Mouse (Mus musculus): ENCODE results near the gene Cacnb2.

Gene Cacnb2

DNA sequence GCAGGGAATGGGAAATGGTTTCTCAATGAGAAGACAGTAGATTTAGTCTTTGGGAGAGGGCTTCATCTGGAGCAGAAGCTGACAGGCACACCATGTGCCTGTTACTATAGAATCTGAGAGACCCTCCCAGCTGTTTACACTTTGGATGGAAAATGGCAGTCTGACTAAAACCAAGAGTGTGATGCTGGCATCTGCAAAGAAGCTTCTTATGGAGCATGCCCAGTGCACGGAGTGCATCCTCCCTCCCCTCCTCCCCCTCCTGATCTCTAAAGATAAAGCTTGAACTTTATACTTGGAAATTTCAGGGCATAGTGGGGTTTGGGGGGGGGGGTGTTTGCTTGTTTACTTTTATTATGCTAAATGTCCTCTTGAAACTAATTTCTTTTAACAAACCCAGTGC lies 270.2 kb downstream of the Cacnb2 start:
- no peak for DNase-seq (ENCODE audit: low spot score in 2 of 2)

DNA sequence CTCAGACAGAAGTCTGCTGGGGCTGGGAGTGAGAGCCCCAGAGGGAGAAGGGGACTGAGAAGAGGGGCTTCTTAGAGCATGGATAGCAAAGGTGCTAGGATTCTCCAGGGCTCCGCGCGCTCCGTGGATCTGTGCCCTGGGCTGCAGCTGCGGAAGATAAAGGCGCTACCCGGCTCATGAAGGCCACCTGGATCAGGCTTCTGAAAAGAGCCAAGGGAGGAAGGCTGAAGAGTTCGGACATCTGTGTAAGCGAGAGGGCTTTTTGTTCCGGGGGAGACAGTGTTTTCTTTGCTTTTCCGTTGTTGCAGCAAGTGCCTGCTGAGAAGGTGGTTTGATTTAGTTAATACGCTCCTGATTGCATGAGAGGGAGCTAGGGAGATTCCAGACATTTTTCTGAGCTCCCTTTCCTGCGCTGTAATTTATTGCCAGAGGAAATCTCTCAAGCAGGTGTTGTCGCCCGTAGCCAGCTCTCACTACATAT lies 270.9 kb downstream of the Cacnb2 start:
- no peak for DNase-seq (ENCODE audit: low spot score in 2 of 2)

DNA sequence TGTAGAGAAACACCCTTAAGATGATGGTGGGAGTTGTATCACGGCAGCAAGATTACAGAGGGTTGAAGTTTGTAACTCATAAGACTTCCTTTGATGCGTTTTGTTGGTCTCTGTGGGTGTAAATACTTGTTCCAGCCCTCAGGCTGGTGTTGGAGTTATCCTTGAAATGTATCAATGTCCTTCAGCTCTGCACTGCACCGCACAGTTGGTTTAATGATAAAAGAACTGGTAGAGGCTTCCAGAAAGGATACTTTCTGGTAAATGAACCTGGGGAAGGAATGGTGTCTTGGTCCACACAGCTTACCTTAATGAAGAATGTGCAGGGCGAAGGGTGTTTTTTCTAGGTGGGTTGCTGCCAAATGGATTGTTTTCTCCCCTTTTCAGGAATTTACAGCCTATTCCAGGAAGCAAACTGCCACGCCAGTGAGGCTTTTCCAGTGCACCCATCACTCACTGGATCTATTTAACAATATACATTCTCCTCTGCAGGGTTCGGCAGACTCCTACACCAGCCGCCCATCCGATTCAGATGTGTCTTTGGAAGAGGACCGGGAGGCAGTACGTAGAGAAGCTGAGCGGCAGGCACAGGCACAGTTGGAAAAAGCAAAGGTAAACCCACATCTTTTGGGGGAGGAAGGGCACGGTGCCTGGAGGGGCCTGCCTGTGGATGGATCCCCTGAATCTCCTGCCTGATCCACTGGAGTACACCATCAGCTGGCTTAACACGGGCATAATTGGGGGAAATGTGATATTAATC lies 271.6 kb downstream of the Cacnb2 start:
- no peak for DNase-seq (ENCODE audit: low spot score in 2 of 2)

DNA sequence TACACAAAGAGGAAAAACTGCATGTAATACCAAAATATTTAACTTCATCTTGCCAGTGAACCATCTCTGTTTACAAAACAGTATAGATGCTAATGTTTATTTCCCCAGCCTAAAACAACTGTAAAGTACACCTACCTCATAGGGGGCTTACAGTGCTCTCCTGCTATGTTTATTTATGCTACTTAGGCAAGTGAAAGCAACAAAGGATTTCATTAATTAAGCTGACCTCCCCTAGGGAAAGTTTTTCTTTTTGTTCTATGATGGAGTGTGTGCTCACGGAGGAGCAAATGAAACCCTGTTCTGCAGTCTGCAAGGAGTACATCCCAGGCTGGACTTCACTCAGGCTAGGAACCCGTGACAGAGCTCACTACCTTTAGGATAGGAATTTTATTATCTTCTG lies 272.2 kb downstream of the Cacnb2 start:
- no peak for DNase-seq (ENCODE audit: low spot score in 2 of 2)

DNA sequence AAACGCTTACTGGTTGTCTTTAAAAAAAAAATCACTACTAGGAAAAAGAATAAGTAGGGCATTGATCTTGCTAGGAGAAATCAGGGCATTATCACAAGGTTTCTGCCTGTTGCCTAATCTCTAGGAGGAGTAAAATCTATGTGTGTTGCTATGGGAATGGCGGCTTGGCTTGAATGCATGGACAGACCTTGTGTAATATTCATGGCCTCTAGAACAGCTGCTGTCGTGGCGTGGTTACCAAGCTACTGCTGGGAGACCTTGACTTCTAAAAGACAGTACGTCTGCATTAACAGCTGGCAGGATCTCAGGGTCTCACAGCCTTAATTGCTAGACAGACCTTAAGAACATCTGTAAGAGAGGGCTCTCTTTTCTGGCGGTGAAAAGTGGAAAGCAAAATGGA lies 272.7 kb downstream of the Cacnb2 start:
- DNase-seq (ENCODE audit: low spot score in 2 of 2): no peak

DNA sequence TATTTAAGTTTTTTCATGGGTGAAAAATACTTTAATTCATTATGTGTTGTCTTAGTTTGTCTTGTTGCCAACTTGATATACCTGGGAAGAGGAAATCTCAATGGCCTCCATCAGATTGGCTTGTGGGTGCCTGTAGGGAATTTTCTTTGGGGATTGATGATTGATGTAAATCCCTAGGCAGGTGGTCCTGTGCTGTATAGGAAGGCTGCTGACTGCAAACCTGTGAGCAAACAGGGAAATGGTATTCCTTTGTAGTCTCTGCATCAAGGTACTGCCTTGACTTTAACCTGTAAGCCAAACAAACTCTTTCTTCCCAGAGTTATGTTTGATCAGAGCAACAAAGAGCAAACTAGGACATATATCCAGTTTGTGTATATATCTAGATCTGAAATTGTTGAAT lies 276.1 kb downstream of the Cacnb2 start:
- no peak for DNase-seq (ENCODE audit: low spot score in 2 of 2)

DNA sequence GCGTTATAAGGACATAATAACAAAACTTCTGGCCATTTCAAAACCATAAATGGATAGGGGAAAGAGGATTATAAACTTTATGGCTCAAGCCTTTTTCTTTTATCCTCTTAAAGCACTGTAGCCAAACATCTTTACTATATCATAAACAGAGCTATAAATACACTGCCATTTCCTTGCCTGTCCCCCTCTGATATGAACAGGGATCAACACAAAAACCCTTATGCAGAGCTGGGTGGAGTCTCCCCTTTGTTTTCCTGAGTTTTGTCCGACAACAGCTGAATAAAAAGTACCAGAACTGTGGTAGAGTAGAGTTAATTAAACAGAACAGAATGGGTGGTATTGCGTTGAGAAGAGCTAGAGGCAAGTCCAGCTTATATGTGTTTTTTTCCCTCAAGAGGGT lies 280.6 kb downstream of the Cacnb2 start:
- no peak for DNase-seq (ENCODE audit: low spot score in 2 of 2)

DNA sequence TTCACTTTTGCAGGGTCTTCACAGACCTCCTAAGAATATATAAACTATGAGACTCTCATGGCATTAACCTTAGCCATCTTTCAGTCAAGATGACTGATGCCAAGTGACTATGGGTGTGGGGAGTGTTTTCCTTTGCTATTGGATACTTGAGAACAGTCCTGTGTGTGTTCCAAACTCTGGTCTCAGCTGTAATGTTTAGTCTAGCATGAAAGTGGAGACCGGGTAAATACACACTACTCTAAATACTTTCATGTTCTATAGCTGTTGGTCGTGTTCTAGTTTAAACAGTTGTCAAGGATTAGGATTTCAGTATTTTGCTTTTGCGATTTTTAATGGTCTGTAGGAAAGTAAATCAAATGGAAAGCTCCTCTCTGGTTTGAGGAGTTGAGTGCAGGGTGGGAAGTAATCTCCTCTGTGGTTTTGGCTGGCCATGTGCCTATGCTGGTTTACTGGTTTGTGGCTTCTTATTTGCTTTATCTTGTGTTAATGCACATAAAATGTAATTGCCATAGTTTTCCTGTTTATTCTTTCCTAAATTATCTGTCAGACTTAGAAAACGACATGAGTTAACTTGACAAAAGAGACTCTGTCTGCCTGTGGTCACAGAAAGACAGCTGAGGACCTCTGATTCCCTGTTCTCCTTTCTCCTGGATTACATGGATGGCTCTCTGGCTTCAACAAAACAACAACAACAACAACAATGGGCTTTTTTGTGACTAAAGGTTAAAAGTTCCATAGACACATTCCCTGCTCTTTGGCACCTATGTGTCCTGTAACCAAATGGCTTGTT lies 285.7 kb downstream of the Cacnb2 start:
- DNase-seq (ENCODE audit: low spot score in 2 of 2): no peak

DNA sequence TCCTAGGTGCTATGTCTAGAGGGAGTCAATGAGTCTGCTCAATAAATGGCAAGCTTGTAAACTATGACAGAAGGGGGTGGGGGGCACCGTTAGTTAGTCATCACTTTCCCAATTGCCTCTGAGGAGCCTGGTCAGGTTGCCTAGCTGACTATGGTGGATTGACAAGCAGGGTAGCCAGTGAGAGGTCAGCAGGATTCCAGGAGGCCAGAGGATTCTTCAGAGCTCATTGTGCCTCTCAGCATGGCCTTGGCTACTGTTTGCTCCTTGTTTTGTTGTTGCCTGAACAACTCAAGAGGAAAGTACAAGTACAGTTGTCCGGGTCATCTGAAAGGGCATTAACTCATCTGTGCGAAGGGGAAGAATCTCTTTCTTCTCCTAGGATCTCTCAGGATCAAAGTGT lies 300.9 kb downstream of the Cacnb2 start:
- no peak for DNase-seq (ENCODE audit: low spot score in 2 of 2)

DNA sequence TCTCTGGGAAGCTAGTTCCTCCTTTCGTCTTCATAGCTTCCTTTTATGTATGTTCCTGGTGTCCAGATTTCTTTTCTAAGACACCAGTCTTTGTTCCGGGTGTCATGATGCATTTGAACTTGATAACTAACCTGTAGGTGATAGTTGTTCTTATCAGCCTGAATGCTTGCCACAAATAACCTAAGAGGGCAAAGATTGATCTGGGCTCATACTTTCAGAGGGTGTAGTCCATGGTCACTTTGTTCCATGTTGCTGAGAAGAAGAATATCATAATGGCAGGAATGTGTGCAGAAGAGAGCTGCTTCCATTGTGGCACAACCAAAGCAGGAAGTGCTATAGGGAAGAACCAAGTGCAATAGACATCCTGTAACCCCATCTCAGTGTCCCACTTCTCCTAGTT lies 302.0 kb downstream of the Cacnb2 start:
- DNase-seq (ENCODE audit: low spot score in 2 of 2): no peak

DNA sequence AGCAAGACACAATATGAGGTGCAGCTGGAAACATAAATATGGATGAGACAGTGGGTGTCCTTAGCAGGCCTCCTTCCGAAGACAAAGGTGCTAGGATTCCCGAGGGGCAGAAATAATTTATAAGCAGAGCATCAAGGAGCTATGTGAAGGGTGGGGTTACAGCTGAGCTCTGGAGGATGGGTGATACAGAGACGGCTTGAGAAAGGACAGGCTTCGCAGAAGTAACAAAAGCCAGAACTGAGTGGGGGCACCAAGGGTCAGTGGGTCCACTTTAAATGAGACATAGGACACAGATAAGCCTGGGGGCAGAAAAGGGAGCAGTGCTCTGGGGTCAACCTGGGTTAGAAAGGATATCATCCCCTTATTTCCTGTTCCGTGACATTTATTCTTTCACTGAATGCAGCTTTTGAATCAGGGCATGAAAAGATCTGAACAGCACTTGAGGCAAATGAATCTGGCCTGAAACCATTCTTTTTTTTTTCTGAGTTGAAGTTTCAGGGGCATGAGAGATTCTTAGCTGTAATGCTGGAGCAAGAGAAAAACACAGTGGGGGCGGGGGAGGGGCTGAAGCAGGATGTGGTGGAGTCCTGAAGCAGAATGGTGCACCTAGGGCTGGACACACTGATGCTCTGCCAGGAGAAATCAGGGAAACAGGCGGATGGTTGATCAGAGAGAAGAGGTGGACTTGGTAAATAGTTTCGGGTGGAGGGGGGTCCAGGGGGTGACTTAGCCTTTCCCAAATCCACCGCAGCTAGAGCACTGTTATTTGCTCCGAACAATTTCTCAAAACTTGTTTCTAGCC lies 304.4 kb downstream of the Cacnb2 start:
- no peak for DNase-seq (ENCODE audit: low spot score in 2 of 2)

DNA sequence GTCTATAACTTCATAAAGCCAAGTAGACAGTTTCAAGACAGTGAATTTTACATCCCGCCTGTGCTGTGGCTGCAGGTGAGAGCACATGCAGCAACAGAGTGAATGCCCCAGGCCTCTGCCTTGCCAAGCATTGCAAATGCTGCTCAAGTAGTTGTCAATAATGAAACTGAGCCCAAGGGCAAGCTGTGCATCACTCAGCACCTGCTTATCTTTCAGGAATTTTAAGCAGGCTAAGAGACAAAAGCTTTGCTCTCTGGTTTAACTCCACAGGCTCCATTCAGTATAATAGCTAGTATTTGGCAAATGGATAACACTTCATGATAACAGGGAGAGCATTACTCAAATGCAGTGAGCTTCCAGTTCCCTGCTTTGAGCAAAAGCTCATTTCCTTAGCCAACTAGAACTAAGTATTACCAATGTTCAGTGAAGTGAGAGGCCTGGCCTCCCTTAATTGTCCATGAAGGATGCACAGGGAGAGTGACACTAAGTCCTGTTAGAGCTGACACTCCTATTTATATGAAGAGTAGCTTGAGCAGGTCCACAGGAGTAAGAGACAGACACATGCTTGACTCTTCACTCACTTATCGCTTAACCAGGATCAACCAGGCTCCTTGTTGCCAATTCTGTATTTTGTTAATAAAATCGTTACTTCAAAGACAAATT lies 314.8 kb downstream of the Cacnb2 start:
- no peak for DNase-seq (ENCODE audit: low spot score in 2 of 2)

DNA sequence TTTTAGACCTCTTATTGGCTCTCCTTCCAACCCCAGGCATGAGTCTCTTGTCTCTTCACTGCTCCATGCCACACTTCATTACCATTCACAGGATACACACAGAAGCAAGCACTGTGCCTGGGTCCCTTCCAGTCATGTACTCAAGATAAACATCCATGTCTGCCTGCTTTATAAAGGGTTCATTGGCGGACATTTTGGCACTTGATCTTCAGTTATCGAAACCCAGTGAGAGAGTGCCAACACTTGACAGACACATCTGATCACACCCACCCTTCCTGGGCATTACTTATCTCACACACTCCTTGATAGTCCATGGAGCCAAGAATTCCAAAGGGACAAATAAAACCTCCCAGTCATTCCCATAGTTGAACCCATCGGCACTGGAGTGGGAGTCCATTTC lies 327.0 kb downstream of the Cacnb2 start:
- no peak for DNase-seq (ENCODE audit: low spot score in 2 of 2)

DNA sequence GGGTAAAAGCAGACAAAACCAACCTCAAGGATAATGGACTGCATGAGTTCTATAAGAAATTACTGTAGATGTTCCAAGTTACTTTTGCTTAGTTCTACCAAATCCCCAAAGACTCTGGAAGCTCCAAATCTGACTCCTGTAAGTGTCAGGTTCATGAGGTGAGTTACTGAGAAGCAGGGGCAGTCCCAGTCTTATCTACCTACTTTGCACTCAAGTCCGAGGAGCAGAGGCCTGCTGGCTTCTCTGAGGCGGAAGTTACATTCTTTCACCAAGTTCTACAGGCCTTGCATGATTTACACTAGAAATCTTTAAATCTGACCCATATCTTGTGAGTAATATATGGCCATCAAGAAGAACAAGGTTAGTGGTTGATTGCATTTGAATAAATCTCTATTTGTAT lies 329.1 kb downstream of the Cacnb2 start:
- DNase-seq (ENCODE audit: low spot score in 2 of 2): no peak

DNA sequence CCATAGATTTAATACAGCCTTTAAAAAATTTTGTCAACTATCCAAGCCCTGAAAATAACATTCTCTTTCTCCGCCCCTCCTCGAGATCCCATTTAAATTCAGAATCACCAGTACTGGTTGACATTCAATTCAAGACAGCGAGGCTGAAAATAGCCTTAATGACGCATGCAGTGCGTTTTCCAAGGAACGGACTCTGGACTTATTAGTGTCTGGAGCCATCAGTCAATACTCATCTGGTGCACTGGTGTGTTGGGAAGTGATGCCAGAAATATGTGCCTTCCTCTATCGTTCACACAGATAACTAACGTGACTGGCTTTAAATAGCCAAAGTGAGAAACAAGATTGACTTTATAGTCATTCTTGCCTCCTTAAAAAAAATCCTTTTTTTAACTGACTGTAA lies 333.6 kb downstream of the Cacnb2 start:
- no peak for DNase-seq (ENCODE audit: low spot score in 2 of 2)

DNA sequence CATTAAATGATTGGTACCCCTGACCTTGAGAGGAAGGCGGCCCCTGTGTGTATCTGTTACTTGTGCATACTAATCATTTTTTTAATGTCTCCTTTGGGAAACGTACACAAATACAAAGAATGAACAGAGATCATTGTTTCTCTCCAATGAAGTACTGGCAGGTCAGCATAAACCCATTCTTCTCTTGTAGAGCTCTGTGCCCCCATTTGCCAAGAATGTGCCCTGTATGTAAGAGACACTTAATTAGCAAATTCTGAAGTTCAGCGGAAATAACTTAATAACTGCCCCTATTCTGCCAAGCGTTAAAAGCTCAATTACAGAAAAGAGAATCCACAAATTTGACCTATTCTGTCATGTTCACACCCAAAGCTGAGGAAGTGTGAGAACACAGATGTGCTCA lies 339.4 kb downstream of the Cacnb2 start:
- no peak for DNase-seq (ENCODE audit: low spot score in 2 of 2)

DNA sequence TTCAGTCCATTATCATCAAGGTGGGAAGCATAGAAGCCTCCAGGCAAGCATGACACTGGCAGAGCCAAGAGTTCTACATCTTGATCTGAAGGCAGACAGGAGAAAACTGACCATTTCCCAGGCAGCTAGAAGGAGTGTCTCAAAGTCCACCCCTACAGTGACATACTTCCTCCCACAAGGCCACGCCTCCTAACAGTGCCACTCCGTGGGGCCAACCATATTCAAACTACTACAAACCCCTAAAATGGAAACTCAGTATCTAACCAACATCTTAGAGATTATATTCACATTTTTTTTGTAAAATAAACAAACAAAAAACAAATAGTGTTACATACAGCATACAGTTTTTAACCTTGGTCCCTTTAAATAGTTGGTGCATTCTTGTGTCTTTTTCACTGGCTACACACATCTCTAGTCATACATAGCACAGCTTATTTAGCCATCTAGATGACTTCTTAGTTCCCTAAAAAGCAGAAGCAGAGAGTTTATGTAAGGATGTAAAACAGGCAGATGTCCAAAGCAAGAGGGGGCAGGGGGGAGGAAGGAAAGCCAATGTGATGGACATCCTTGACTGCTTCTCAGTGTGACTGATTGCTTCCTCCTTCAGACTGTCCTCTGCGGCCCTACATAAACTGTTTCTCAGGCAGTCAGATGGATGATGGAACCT lies 340.9 kb downstream of the Cacnb2 start:
- DNase-seq (ENCODE audit: low spot score in 2 of 2): peak; percentile 10 to 17

DNA sequence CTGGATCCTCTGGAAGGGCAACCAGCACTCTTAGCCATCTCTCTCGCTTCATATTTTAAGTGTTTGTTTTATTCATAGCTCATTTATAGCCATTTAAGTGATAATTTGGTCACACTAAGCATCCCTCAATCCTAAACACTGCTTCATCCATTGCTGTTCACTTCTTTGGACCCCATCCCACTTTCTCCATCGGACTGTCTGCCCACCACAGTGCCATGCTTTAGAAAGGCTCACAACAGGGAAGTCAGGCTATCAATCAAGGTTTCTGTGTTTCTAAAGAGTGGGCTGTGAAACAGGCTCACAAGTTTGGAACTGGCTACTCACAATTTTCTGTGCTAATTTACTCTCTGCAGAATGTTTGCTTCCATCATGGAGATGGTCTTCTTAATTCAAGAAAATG lies 350.2 kb downstream of the Cacnb2 start:
- no peak for DNase-seq (ENCODE audit: low spot score in 2 of 2)

DNA sequence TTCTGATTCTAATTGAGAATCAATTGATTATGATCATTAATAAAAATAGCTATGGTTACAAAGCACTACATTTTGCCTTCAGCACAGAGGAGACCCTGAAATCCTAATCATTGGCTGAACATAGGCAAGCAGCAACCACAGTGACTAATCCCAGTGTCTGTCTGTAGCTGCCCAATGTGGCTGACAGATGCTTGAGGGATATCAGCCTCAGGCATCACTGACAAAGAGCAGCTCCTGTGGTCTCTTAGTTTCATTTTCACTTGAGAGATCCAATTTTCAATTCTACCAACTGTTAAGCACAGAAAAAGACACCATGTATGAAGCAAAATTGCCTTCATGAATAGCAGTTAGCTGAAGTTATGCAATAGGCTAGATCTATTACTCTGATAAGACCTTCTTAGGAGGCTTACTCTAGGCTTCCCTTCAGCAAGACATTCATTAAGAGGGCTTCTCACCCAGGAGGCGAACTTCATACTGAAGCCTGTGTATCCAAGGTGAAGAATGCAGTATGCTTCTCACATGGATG lies 358.1 kb downstream of the Cacnb2 start:
- DNase-seq (ENCODE audit: low spot score in 2 of 2): no peak

DNA sequence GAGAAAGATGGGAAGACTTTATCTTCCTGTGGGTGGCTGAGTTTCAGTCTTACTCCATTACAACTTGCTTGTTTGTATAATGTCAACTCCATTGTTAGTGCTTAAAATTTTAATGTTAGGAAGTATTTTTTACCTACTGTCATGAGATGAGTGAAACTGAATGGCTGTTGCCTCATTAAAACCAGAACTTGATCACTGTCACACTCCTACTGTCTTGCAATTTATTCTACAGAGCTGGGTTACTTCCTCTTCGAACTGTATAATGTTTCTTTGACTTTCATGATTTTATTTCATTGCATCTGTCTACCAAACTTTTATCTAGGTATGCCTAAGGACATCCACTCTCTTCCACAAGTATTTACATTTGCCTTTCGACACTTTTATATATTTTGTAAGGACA lies 358.6 kb downstream of the Cacnb2 start:
- no peak for DNase-seq (ENCODE audit: low spot score in 2 of 2)

DNA sequence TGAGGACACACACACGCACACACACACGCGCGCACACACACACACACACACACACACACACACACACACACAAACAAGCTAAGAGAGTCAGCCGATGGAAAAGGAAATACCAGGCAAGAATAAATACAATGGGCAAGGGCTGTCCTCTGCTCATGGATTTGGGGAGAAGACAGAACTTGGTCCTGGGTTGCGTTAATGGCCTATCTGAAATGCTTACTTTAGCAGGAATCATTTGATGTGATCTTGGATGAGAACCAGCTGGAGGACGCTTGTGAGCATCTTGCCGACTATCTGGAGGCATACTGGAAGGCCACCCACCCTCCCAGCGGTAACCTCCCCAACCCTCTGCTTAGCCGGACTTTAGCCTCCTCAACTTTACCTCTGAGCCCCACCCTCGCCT lies 381.1 kb downstream of the Cacnb2 start:
- no peak for DNase-seq (ENCODE audit: low spot score in 2 of 2)
